Mouse (Mus musculus) CH12.LX (cell line): ENCODE measurements around the gene Rnf141. TPM values are rescaled to one million over a fixed set of nuclear protein-coding genes. Genes with fewer than 3 reads are reported as not detected.

ENCODE experiments used
- DNase-seq: peaks from one replicate; pipeline ENCODE4 v3.0.0-alpha.2; 2013; ENCODE audit errors: extremely low read depth
- H3K27ac ChIP-seq: 2 replicates; pipeline ENCODE4 v1.5.1; 2012; ENCODE audit warnings: low read depth, mild to moderate bottlenecking, control low read depth, moderate library complexity; ENCODE audit not compliant: insufficient read depth
- H3K27me3 ChIP-seq: replicated peaks from 2 replicates; pipeline ENCODE3; 2012; ENCODE audit warnings: inconsistent platforms
- H3K36me3 ChIP-seq, 2 experiments: replicated peaks in 1 of 2; 2 replicates each; pipeline versions ENCODE3 to v1.6.1; 2012; ENCODE audit warnings: inconsistent platforms in 1 of 2, low read length in 1 of 2, mild to moderate bottlenecking in 1 of 2, mixed read lengths in 1 of 2, moderate library complexity in 1 of 2; ENCODE audit not compliant: control insufficient read depth in 1 of 2, insufficient read depth in 1 of 2
- H3K4me1 ChIP-seq, 2 experiments: 2 replicates each; pipeline ENCODE4 v1.6.1; 2012; ENCODE audit warnings: inconsistent platforms in 1 of 2, moderate library complexity in 1 of 2; ENCODE audit not compliant: insufficient read depth in 2 of 2, control insufficient read depth in 1 of 2
- H3K4me2 ChIP-seq: 2 replicates; pipeline ENCODE4 v1.6.1; 2012; ENCODE audit warnings: low read depth, mild to moderate bottlenecking, control low read depth; ENCODE audit not compliant: poor library complexity, insufficient read depth, severe bottlenecking
- H3K4me3 ChIP-seq, 3 experiments: fragments of 150-350 bp in 1 of 3; sonication (generic) in 1 of 3; replicated peaks in 1 of 3; 2 replicates each; pipeline versions ENCODE3 to v1.5.1; 2011 to 2012; ENCODE audit warnings: low read depth in 2 of 3, low read length in 2 of 3, mild to moderate bottlenecking in 2 of 3, moderate library complexity in 2 of 3, control low read depth in 1 of 3, improper control_type of control experiment in 1 of 3, inconsistent platforms in 1 of 3, mixed read lengths in 1 of 3; ENCODE audit not compliant: poor library complexity in 1 of 3
- H3K79me2 ChIP-seq: replicated peaks from 2 replicates; pipeline ENCODE4 v1.6.1; 2012; ENCODE audit warnings: mild to moderate bottlenecking, moderate library complexity; ENCODE audit not compliant: control insufficient read depth, poor library complexity, insufficient read depth, severe bottlenecking; ENCODE audit errors: extremely low read depth
- H3K9ac ChIP-seq: 2 replicates; pipeline ENCODE4 v1.6.1; 2012; ENCODE audit warnings: low read depth, mild to moderate bottlenecking, control low read depth, moderate library complexity; ENCODE audit not compliant: insufficient read depth
- H3K9me3 ChIP-seq: replicated peaks from 2 replicates; pipeline ENCODE3; 2012; ENCODE audit warnings: low read length, inconsistent platforms, mixed read lengths
- BHLHE40 ChIP-seq: IDR thresholded peaks from 2 replicates; pipeline ENCODE4 v1.6.1; 2011; ENCODE audit warnings: mild to moderate bottlenecking, low read depth, low read length, improper control_type of control experiment
- CHD1 ChIP-seq: IDR thresholded peaks from 2 replicates; pipeline ENCODE4 v1.6.1; 2012; ENCODE audit warnings: low read depth, low read length, improper control_type of control experiment, inconsistent platforms
- CHD2 ChIP-seq: IDR thresholded peaks from 2 replicates; pipeline ENCODE4 v1.6.1; 2011; ENCODE audit warnings: low read length, improper control_type of control experiment
- CTCF ChIP-seq, 2 experiments: IDR thresholded peaks in 1 of 2; conservative IDR thresholded peaks in 1 of 2; 2 replicates each; pipeline ENCODE4 v1.5.1; 2011 to 2012; ENCODE audit warnings: low read depth in 2 of 2, low read length in 2 of 2, improper control_type of control experiment in 1 of 2, inconsistent platforms in 1 of 2, mild to moderate bottlenecking in 1 of 2, moderate library complexity in 1 of 2
- E2F4 ChIP-seq: IDR thresholded peaks from 2 replicates; pipeline ENCODE4 v1.6.1; 2011; ENCODE audit warnings: low read depth, low read length, improper control_type of control experiment; ENCODE audit not compliant: insufficient replicate concordance
- ELF1 ChIP-seq: IDR thresholded peaks from 2 replicates; pipeline ENCODE4 v1.6.1; 2014; ENCODE audit warnings: low read depth, mild to moderate bottlenecking, inconsistent platforms, low read length, improper control_type of control experiment
- ETS1 ChIP-seq: conservative IDR thresholded peaks from 2 replicates; pipeline ENCODE4 v1.6.1; 2012; ENCODE audit warnings: low read depth, mild to moderate bottlenecking, inconsistent platforms, low read length, improper control_type of control experiment, moderate library complexity
- GABPA ChIP-seq: IDR thresholded peaks from 2 replicates; pipeline ENCODE4 v1.6.1; 2012; ENCODE audit warnings: low read depth, low read length, improper control_type of control experiment, inconsistent platforms; ENCODE audit not compliant: insufficient replicate concordance
- MAX ChIP-seq: IDR thresholded peaks from 2 replicates; pipeline ENCODE4 v1.6.1; 2011; ENCODE audit warnings: low read length, improper control_type of control experiment
- MEF2A ChIP-seq: IDR thresholded peaks from 2 replicates; pipeline ENCODE4 v1.6.1; 2014; ENCODE audit warnings: low read depth, mild to moderate bottlenecking, inconsistent platforms, low read length, improper control_type of control experiment, borderline replicate concordance
- MXI1 ChIP-seq: IDR thresholded peaks from 2 replicates; pipeline ENCODE4 v1.6.1; 2011; ENCODE audit warnings: mild to moderate bottlenecking, low read depth, low read length, improper control_type of control experiment
- MYC ChIP-seq: IDR thresholded peaks from 2 replicates; pipeline ENCODE4 v1.6.1; 2011; ENCODE audit warnings: low read depth, mild to moderate bottlenecking, improper control_type of control experiment, low read length
- PAX5 ChIP-seq: IDR thresholded peaks from 2 replicates; pipeline ENCODE4 v1.6.1; 2012; ENCODE audit warnings: low read length, inconsistent platforms, mixed read lengths
- POLR2A ChIP-seq: IDR thresholded peaks from 2 replicates; pipeline ENCODE4 v1.6.1; 2011; ENCODE audit warnings: low read depth, mild to moderate bottlenecking, improper control_type of control experiment, low read length
- RAD21 ChIP-seq: IDR thresholded peaks from 2 replicates; pipeline ENCODE4 v1.6.1; 2011; ENCODE audit warnings: low read depth, mild to moderate bottlenecking, low read length, improper control_type of control experiment, moderate library complexity
- RCOR1 ChIP-seq: conservative IDR thresholded peaks from 2 replicates; pipeline ENCODE4 v1.6.1; 2012; ENCODE audit warnings: low read depth, mild to moderate bottlenecking, inconsistent platforms, low read length, improper control_type of control experiment
- SIN3A ChIP-seq: IDR thresholded peaks from 2 replicates; pipeline ENCODE4 v1.6.1; 2012; ENCODE audit warnings: low read length, improper control_type of control experiment, inconsistent platforms
- SMC3 ChIP-seq: IDR thresholded peaks from 2 replicates; pipeline ENCODE4 v1.6.1; 2011; ENCODE audit warnings: low read depth, low read length, improper control_type of control experiment
- TCF12 ChIP-seq: IDR thresholded peaks from 2 replicates; pipeline ENCODE4 v1.6.1; 2014; ENCODE audit warnings: low read depth, mild to moderate bottlenecking, inconsistent platforms, low read length, improper control_type of control experiment
- UBTF ChIP-seq: IDR thresholded peaks from 2 replicates; pipeline ENCODE4 v1.6.1; 2012; ENCODE audit warnings: low read depth, mild to moderate bottlenecking, inconsistent platforms, low read length, improper control_type of control experiment, moderate library complexity
- USF2 ChIP-seq: conservative IDR thresholded peaks from 2 replicates; pipeline ENCODE4 v1.6.1; 2011; ENCODE audit warnings: low read depth, low read length, improper control_type of control experiment
- ZC3H11A ChIP-seq: IDR thresholded peaks from 2 replicates; pipeline ENCODE4 v1.6.1; 2012; ENCODE audit warnings: low read depth, mild to moderate bottlenecking, inconsistent platforms, low read length, improper control_type of control experiment
- ZMIZ1 ChIP-seq: IDR thresholded peaks from 2 replicates; pipeline ENCODE4 v1.6.1; 2012; ENCODE audit warnings: low read depth, mild to moderate bottlenecking, inconsistent platforms, low read length, improper control_type of control experiment
- dilution Hi-C: fragments of 300-500 bp; cut with MboI; formaldehyde crosslinking; loops from 2 replicates; pipeline ENCODE4 v1.14.3; 2020; ENCODE audit warnings: low sequenced_read_pairs; ENCODE audit not compliant: extremely low pct_unique_long_range_greater_than_20kb, extremely low pct_ligation_motif_present
- in situ Hi-C: fragments of 300-500 bp; cut with MboI; formaldehyde crosslinking; loops from 3 replicates; pipeline ENCODE4 v1.14.3; 2019; ENCODE audit warnings: low sequenced_read_pairs, low pct_ligation_motif_present, low pct_unique_long_range_greater_than_20kb, mixed read lengths
- polyA plus RNA-seq: library from polyadenylated mRNA; unstranded; fragments of >175 nt; gene quantifications from 2 replicates; pipeline ENCODE4 v1.2.1, GENCODE M21; 2012; ENCODE audit warnings: low read depth; ENCODE audit not compliant: insufficient read length
- total RNA-seq, 2 experiments: library from RNA; depleted of rRNA; stranded (reverse); fragments of 300-350 nt in 1 of 2; fragments of >200 nt in 1 of 2; gene quantifications; 2 replicates each; pipeline ENCODE4 v1.2.3; 2012 to 2014

Gene Rnf141
- total and polyA plus RNA-seq, 3 experiments: 16.1 to 21.5 (median 18.1) TPM

GRCm38 (mm10) chr7:110818787-110819350 lies 25.4 kb downstream of the Rnf141 start:
- dilution Hi-C loops (no loop called here), in situ Hi-C loops (loop anchor here (5.0 kb wide), 1 partner anchor 108 kb away; no protein-coding TSS in a partner anchor)
- H3K9ac ChIP-seq: no peak overlapping the region
- H3K27ac ChIP-seq: no peak overlapping the region
- no peak overlapping the region for H3K4me2 ChIP-seq
- H3K27me3 ChIP-seq: no peaks in the 10 kb centered on the region
- no peaks in the 10 kb centered on the region for H3K9me3 ChIP-seq
- H3K4me3 ChIP-seq: no peak overlapping the region
- no peak for DNase-seq
- no peaks in the 10 kb centered on the region for H3K4me1 ChIP-seq
- no peak for TF ChIP-seq CHD1
- TF ChIP-seq ZC3H11A: no peak
- TF ChIP-seq MAX: no peak
- no peak for TF ChIP-seq BHLHE40
- no peak for TF ChIP-seq MYC
- TF ChIP-seq RAD21: no peak
- no peak for TF ChIP-seq PAX5
- no peak for TF ChIP-seq ELF1
- no peak for TF ChIP-seq ETS1
- no peak for TF ChIP-seq MEF2A
- TF ChIP-seq SIN3A: no peak
- no peak for TF ChIP-seq CHD2
- TF ChIP-seq E2F4: no peak
- TF ChIP-seq UBTF: no peak
- no peak for TF ChIP-seq MXI1
- no peaks in the 10 kb centered on the region for H3K79me2 ChIP-seq
- peaks cover 13 to 64% of the 10 kb centered on the region in 2 experiments for H3K36me3 ChIP-seq

- no peak overlapping the region for H3K27ac ChIP-seq
- H3K9me3 ChIP-seq: no peaks in the 10 kb centered on the region
- no peak for DNase-seq
- H3K4me3 ChIP-seq: no peak overlapping the region
- dilution Hi-C loops: no loop called here
- H3K4me1 ChIP-seq: no peaks in the 10 kb centered on the region
- no peaks in the 10 kb centered on the region for H3K27me3 ChIP-seq
- H3K9ac ChIP-seq: no peak overlapping the region
- TF ChIP-seq RCOR1 (no peak), POLR2A (no peak), ETS1 (no peak), TCF12 (no peak), CTCF (conservative IDR thresholded peaks at IDR 0.05 in 1 of 2, IDR thresholded peaks at IDR 0.05 in 1 of 2; ENCODE audit: low read depth in 2 of 2, low read length in 2 of 2) (no peak), RAD21 (no peak), CHD2 (no peak), GABPA (no peak), ELF1 (no peak), USF2 (no peak), SMC3 (no peak), MEF2A (no peak), ZMIZ1 (no peak), MYC (no peak)
- H3K36me3 ChIP-seq: peaks cover 8 to 57% of the 10 kb centered on the region in 2 experiments
- H3K4me2 ChIP-seq: no peak overlapping the region
- no peaks in the 10 kb centered on the region for H3K79me2 ChIP-seq
- in situ Hi-C loops: loop anchor here (5.0 kb wide), 1 partner anchor 109 kb away; no protein-coding TSS in a partner anchor
These were observed 26.1 kb downstream of the Rnf141 start for GRCm38 (mm10) chr7:110818206-110818605.
